Mouse (Mus musculus) large intestine, adult 2 months (tissue): Measurements from ENCODE around the gene Gns. TPM values are rescaled to one million over a fixed set of nuclear protein-coding genes. Genes with fewer than 3 reads are reported as not detected.

ENCODE experiments used
- polyA plus RNA-seq: library from polyadenylated mRNA; depleted of rRNA; stranded (reverse); fragments of >200 nt; gene quantifications from 2 replicates; pipeline ENCODE4 v1.2.3, GENCODE M21; 2012; rRNA removed

The Gns gene
- polyA plus RNA-seq, 1 experiment = 36.3 TPM

Other genes starting within 250 kb of the Gns start
- 3.5 and 5.6 TPM in 2 replicates for gene Tbc1d30, start 13.8 kb upstream of the Gns start, polyA plus RNA-seq
- 31.0 and 39.3 TPM in 2 replicates for gene Rassf3, start 111.3 kb downstream of the Gns start, polyA plus RNA-seq
- gene Tbk1, start 221.7 kb downstream of the Gns start, polyA plus RNA-seq = 11.0 and 21.2 TPM in 2 replicates